Mouse (Mus musculus) liver, embryonic 13.5 days (tissue): ENCODE results near the gene Unc5cl. TPM values are rescaled to one million over a fixed set of nuclear protein-coding genes. Genes with fewer than 3 reads are reported as not detected.

Experiments
- ATAC-seq: fragments of 200-750 bp; cut with Nextera tagmentation; 2 replicates; pipeline ENCODE4 v1.8.0; 2017; ENCODE audit warnings: low read depth, mild to moderate bottlenecking, moderate number of reproducible peaks, moderate library complexity
- DNase-seq: peaks from one replicate; pipeline ENCODE4 v3.0.0; 2022
- H3K27ac ChIP-seq: fragments of 300-500 bp; sonication (generic); 2 replicates; pipeline ENCODE4 v1.5.1; 2015; ENCODE audit warnings: moderate library complexity, mild to moderate bottlenecking, inconsistent platforms
- H3K27me3 ChIP-seq: fragments of 300-500 bp; sonication (generic); 2 replicates; pipeline ENCODE4 v1.6.1; 2015; ENCODE audit warnings: mild to moderate bottlenecking, inconsistent platforms
- H3K36me3 ChIP-seq: fragments of 300-500 bp; sonication (generic); 2 replicates; pipeline ENCODE4 v1.6.1; 2015; ENCODE audit warnings: mild to moderate bottlenecking, inconsistent platforms
- H3K4me1 ChIP-seq: fragments of 300-500 bp; sonication (generic); replicated peaks from 2 replicates; pipeline ENCODE4 v1.6.1; 2015; ENCODE audit warnings: inconsistent platforms
- H3K4me2 ChIP-seq: fragments of 300-500 bp; sonication (generic); 2 replicates; pipeline ENCODE4 v1.6.1; 2015; ENCODE audit warnings: inconsistent platforms, mild to moderate bottlenecking, moderate library complexity
- H3K4me3 ChIP-seq: fragments of 300-500 bp; sonication (generic); replicated peaks from 2 replicates; pipeline ENCODE4 v1.5.1; 2015; ENCODE audit warnings: mild to moderate bottlenecking, inconsistent platforms
- H3K9ac ChIP-seq: fragments of 300-500 bp; sonication (generic); 2 replicates; pipeline ENCODE4 v1.6.1; 2015; ENCODE audit warnings: mild to moderate bottlenecking, inconsistent platforms
- H3K9me3 ChIP-seq: fragments of 300-500 bp; sonication (generic); replicated peaks from 2 replicates; pipeline ENCODE4 v1.6.1; 2016; ENCODE audit warnings: inconsistent platforms
- WGBS: fragments of 180-500 bp; shearing (Covaris S2); methylation state at CpG from one replicate; pipeline ENCODE4 v1.1.7; 2015; ENCODE audit not compliant: insufficient replicate concordance; 5-methylcytosine and 5-hydroxymethylcytosine counted together
- polyA plus RNA-seq: library from polyadenylated mRNA; unstranded; fragments of >200 nt; fragmentation: Nextera tagmentation; extraction: Ambion mirVana; gene quantifications from 2 replicates; pipeline ENCODE4 v1.2.1, GENCODE M21; 2015

Unc5cl gene
- polyA plus RNA-seq, 1 experiment from 2014 or later, result 3.5 TPM

DNA sequence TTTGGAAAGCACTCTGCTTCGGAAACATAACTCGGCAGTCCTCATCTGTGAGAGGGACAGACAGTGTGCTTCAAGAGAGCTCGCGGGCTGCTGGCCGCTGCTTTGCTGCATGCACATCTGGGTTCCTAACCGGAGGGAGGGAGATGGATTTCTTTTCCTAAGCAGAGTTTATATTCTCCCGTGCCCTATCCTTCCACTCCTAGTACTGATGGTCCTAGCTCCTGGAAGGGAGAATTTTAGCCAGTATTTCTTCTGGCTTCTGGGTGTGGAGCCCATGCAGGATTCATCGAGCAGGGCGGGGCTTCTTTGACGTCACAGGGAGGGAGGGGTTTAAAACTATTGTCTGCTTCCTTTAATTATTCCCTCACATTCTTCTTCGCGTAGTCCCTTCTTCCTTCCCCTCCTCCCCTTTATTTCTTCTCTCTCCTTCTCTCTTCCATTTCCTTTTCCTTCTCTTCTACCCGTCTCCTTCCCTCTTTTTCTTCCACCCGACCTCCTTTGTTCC lies 127.8 kb downstream of the Unc5cl start:
- ATAC-seq (no peak), DNase-seq (no peak)
- Histone ChIP-seq H3K27ac (no peak overlapping the region), H3K9ac (no peak overlapping the region), H3K9me3 (0 out of 2 replicates have a peak, but pooled peaks cover 4% of the 10 kb centered on the region), H3K4me2 (0 out of 2 replicates have a peak overlapping the region, but pooled peaks have one; percentile 12), H3K36me3 (no peaks in the 10 kb centered on the region), H3K4me1 (0 out of 2 replicates have a peak, but pooled peaks cover 6% of the 10 kb centered on the region), H3K27me3 (no peaks in the 10 kb centered on the region), H3K4me3 (no peak overlapping the region)
- WGBS, result 46% methylated on average over 14 of the region's 14 CpGs

DNA sequence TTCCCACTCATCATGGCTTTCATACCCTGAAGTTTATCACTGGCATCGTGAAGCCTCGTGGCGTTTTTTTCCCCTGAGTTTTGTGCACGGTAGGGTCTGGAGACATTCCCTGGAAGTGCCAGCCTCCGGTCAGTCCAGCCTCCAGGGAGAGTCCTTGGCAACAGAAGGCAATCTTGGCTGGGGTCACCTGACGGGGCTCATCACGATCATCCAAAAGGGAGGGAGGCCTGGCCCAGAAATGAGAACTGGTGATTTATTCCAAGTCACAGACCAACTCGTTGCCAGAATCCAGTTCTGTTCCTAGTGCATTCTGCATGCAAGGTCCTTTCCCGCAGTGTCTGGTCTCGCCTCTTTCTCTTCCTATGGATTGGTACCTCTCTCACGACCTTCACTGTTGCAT lies 128.7 kb downstream of the Unc5cl start:
- Histone ChIP-seq H3K4me2 (no peak overlapping the region), H3K27ac (no peak overlapping the region), H3K36me3 (no peaks in the 10 kb centered on the region), H3K27me3 (no peaks in the 10 kb centered on the region), H3K4me1 (0 out of 2 replicates have a peak, but pooled peaks cover 6% of the 10 kb centered on the region), H3K9ac (no peak overlapping the region), H3K9me3 (no peaks in the 10 kb centered on the region), H3K4me3 (no peak overlapping the region)
- WGBS, result 60% methylated on average over 11 of the region's 11 CpGs
- DNase-seq (no peak), ATAC-seq (no peak)

DNA sequence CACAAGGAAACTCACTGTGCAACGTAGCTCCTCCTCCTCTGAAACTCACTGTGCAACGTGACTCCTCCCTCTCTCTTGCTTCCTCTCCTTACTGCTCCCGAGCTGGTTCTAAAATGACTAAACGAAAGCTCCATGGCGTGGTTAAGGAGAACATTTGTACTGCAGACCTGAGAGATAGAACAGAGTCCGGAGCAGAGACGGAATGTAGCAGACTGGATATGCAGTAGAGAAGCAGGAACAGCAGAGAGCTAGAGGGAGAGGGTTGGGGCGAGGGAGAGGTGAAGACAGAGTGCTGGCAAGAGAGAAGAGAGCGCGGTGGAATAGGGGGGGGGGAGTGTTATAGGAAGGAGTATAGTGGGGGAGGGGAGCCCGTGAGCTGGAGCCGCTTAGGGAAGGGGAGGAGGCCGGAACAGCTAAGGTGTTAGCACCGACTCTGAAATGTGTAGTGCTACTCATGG lies 131.2 kb downstream of the Unc5cl start:
- peak; percentile 60 for ATAC-seq
- no peaks in the 10 kb centered on the region for H3K36me3 ChIP-seq
- peak overlapping the region; percentile 57 for H3K9ac ChIP-seq
- H3K4me3 ChIP-seq, result peak overlapping the region; percentile 44
- no peaks in the 10 kb centered on the region for H3K27me3 ChIP-seq
- H3K27ac ChIP-seq, result no peak overlapping the region
- 5% methylated on average over 14 of the region's 14 CpGs for WGBS
- H3K9me3 ChIP-seq, result no peaks in the 10 kb centered on the region
- peak overlapping the region; percentile 63 for H3K4me2 ChIP-seq
- H3K4me1 ChIP-seq, result 0 out of 2 replicates have a peak, but pooled peaks cover 6% of the 10 kb centered on the region
- DNase-seq, result peak; percentile 36

DNA sequence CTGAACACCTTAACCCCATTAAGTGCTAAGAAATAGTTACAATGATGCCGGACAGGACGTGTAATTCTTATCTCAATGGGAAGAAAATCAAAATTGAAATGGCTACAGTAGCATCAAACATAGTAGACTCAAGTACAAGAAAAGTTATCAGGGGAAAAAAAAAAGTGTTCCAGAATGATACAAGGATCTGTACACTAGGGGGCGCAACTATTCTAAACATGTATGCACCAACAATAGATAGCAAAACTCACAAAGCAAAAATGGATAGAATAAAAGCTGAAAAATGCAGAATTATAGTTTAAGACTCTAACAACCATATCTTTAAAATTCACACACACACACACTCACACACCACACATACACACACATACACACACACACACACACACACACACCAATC lies 134.0 kb downstream of the Unc5cl start:
- Histone ChIP-seq H3K4me3 (no peak overlapping the region), H3K27me3 (no peaks in the 10 kb centered on the region), H3K4me2 (no peak overlapping the region), H3K9me3 (no peaks in the 10 kb centered on the region), H3K4me1 (no peaks in the 10 kb centered on the region), H3K27ac (no peak overlapping the region), H3K36me3 (no peaks in the 10 kb centered on the region), H3K9ac (no peak overlapping the region)
- DNase-seq (no peak), ATAC-seq (no peak)
- 33% methylated on average over 3 of the region's 3 CpGs for WGBS

Other genes with a start within 250 kb of the Unc5cl start
- 0.63 and 0.71 TPM in 2 replicates for gene Trem1, start 222.1 kb upstream of the Unc5cl start, polyA plus RNA-seq
- 2.1 and 2.2 TPM in 2 replicates for gene Trem3, start 207.1 kb upstream of the Unc5cl start, polyA plus RNA-seq
- gene Treml4, start 190.6 kb upstream of the Unc5cl start, polyA plus RNA-seq, result 3.5 and 3.6 TPM in 2 replicates
- gene Treml2, start 155.4 kb upstream of the Unc5cl start, polyA plus RNA-seq, result 4.4 and 5.5 TPM in 2 replicates
- 1.2 and 1.8 TPM in 2 replicates for gene B430306N03Rik, start 138.8 kb upstream of the Unc5cl start, polyA plus RNA-seq
- gene Trem2, start 108.5 kb upstream of the Unc5cl start, polyA plus RNA-seq, result 3.1 and 3.2 TPM in 2 replicates
- gene Treml1, start 95.0 kb upstream of the Unc5cl start, polyA plus RNA-seq, result 24.1 and 25.5 TPM in 2 replicates
- 7.2 and 9.7 TPM in 2 replicates for gene Nfya, start 45.0 kb upstream of the Unc5cl start, polyA plus RNA-seq
- 58.9 and 61.8 TPM in 2 replicates for gene Oard1, start 44.9 kb upstream of the Unc5cl start, polyA plus RNA-seq
- 1.2 TPM in 2 replicates for gene Apobec2, start 22.0 kb upstream of the Unc5cl start, polyA plus RNA-seq
- 134 and 152 TPM in 2 replicates for gene Tspo2, start 3.4 kb upstream of the Unc5cl start, polyA plus RNA-seq